ENCODE assay signal across 8 mouse cellular contexts in genomic region chr4:124695786-124696516, GRCm38 (mm10). TPM values are rescaled to one million over a fixed set of nuclear protein-coding genes. Genes with fewer than 3 reads are reported as not detected.
DNase-seq lines count a peak whose midpoint lies in the region; ATAC-seq and TF ChIP-seq lines count a peak whose summit lies in the region.

No protein-coding gene starts in this region.

- DNase-seq in heart, postnatal 36 days: no peak
- peak; percentile 16 for DNase-seq in kidney, postnatal 10 days
- DNase-seq in lung, postnatal 25 days (ENCODE audit: low spot score): no peak
- no peak for DNase-seq in MN1 (ENCODE audit: low spot score)
- no peak for DNase-seq in lung, adult 2 months

- ATAC-seq in heart, embryonic 13.5 days (ENCODE audit: extremely low read depth, insufficient number of reproducible peaks, low FRiP score, low TSS enrichment): no peak
- ATAC-seq in stomach, embryonic 15.5 days (ENCODE audit: insufficient read depth, low FRiP score, low read depth): no peak

- H3K36me3 ChIP-seq in heart, embryonic 13.5 days: no peaks in the 10 kb centered on the region
- H3K36me3 ChIP-seq in stomach, embryonic 15.5 days: no peaks in the 10 kb centered on the region

- H3K9ac ChIP-seq in heart, embryonic 13.5 days: peak overlapping the region; percentile 33
- H3K9ac ChIP-seq in stomach, embryonic 15.5 days: no peak overlapping the region

- TF ChIP-seq CTCF in bone marrow macrophage, adult 2 months (IDR thresholded peaks at IDR 0.05; ENCODE audit: low read depth, low read length): no peak
- no peak for TF ChIP-seq CTCF in lung, adult 2 months (IDR thresholded peaks at IDR 0.05; ENCODE audit: insufficient read depth, low read length)

- H3K4me2 ChIP-seq in heart, embryonic 13.5 days: peak overlapping the region; percentile 22
- peak overlapping the region; percentile 39 for H3K4me2 ChIP-seq in stomach, embryonic 15.5 days

- peaks cover 13% of the 10 kb centered on the region for H3K27me3 ChIP-seq in heart, embryonic 13.5 days (replicated peaks)
- H3K27me3 ChIP-seq in stomach, embryonic 15.5 days (replicated peaks): no peaks in the 10 kb centered on the region

- H3K9me3 ChIP-seq in heart, embryonic 13.5 days: no peaks in the 10 kb centered on the region
- H3K9me3 ChIP-seq in stomach, embryonic 15.5 days: no peaks in the 10 kb centered on the region

- no peak for TF ChIP-seq POLR2A in bone marrow macrophage, adult 2 months (IDR thresholded peaks at IDR 0.05; ENCODE audit: borderline replicate concordance, low read depth, low read length)
- no peak for TF ChIP-seq POLR2A in lung, adult 2 months (IDR thresholded peaks at IDR 0.05; ENCODE audit: borderline replicate concordance, extremely low read depth, low read depth, low read length)

- no peak overlapping the region for H3K27ac ChIP-seq in heart, embryonic 13.5 days (replicated peaks)
- H3K27ac ChIP-seq in bone marrow macrophage, adult 2 months (ENCODE audit: insufficient read depth, low read depth, low read length): peak overlapping the region; percentile 82
- H3K27ac ChIP-seq in stomach, embryonic 15.5 days: peak overlapping the region; percentile 21; the same call in 1 of the 2 replicates

- 17% methylated on average over 18 of the region's 18 CpGs for WGBS in heart, embryonic 13.5 days
- 14% methylated on average over 18 of the region's 18 CpGs for WGBS in stomach, embryonic 15.5 days
- WGBS in lung, adult 2 months: 18% methylated on average over 18 of the region's 18 CpGs

- H3K4me1 ChIP-seq in heart, embryonic 13.5 days: peaks cover 32% of the 10 kb centered on the region
- peaks cover 40% of the 10 kb centered on the region for H3K4me1 ChIP-seq in bone marrow macrophage, adult 2 months (ENCODE audit: control insufficient read depth, insufficient read depth, low read length)
- peaks cover 18% of the 10 kb centered on the region; the same call in 1 of the 2 replicates for H3K4me1 ChIP-seq in stomach, embryonic 15.5 days
- peaks cover 3% of the 10 kb centered on the region for H3K4me1 ChIP-seq in lung, adult 2 months (ENCODE audit: control insufficient read depth, insufficient read depth, low read length)

- H3K4me3 ChIP-seq in heart, embryonic 13.5 days: peak overlapping the region; percentile 8; the same call in 1 of the 2 replicates
- H3K4me3 ChIP-seq in bone marrow macrophage, adult 2 months (ENCODE audit: insufficient read depth, low read length): peak overlapping the region; percentile 58
- peak overlapping the region; percentile 11; the same call in 1 of the 2 replicates for H3K4me3 ChIP-seq in stomach, embryonic 15.5 days (replicated peaks)
- H3K4me3 ChIP-seq in lung, adult 2 months (replicated peaks; ENCODE audit: extremely low read depth, low read depth, low read length): no peak overlapping the region

- intact Hi-C loops in heart, postnatal 36 days (cut with DNase I): loop anchor here (5.0 kb wide), 1 partner anchor 156 kb away; the partner anchor contains the start of genes 1110065P20Rik and Yrdc

RNA-seq across cellular contexts. Expression of gene Utp11, which starts 2.6 kb away (rescaled TPM):
- 48.9 and 50.6 TPM in 2 replicates for polyA plus RNA-seq in heart, embryonic 13.5 days (2015; fragmentation: Nextera tagmentation; extraction: Ambion mirVana)
- 10 to 100 TPM; 12.1 to 14.0 TPM for total RNA-seq in heart, postnatal 36 days (2021)
- polyA plus RNA-seq in bone marrow macrophage, adult 2 months (2012; ENCODE audit: insufficient read depth, insufficient read length, missing spikeins): 45.8 and 49.4 TPM in 2 replicates
- polyA plus RNA-seq in stomach, embryonic 15.5 days (2015; fragmentation: Nextera tagmentation; extraction: Ambion mirVana): 79.4 and 82.1 TPM in 2 replicates
- polyA plus RNA-seq in lung, adult 2 months (2012; rRNA removed): 4.4 and 7.2 TPM in 2 replicates

RNA-seq across cellular contexts. Expression of gene Fhl3, which starts 4.5 kb away (rescaled TPM):
- 6.7 and 7.4 TPM in 2 replicates for polyA plus RNA-seq in heart, embryonic 13.5 days (2015; fragmentation: Nextera tagmentation; extraction: Ambion mirVana)
- 10 to 100 TPM; 12.9 to 13.7 TPM for total RNA-seq in heart, postnatal 36 days (2021)
- 149 and 167 TPM in 2 replicates for polyA plus RNA-seq in bone marrow macrophage, adult 2 months (2012; ENCODE audit: insufficient read depth, insufficient read length, missing spikeins)
- polyA plus RNA-seq in stomach, embryonic 15.5 days (2015; fragmentation: Nextera tagmentation; extraction: Ambion mirVana): 12.3 and 14.2 TPM in 2 replicates
- 15.1 and 36.7 TPM in 2 replicates for polyA plus RNA-seq in lung, adult 2 months (2012; rRNA removed)

RNA-seq across cellular contexts. Expression of gene Sf3a3, which starts 18.6 kb away (rescaled TPM):
- polyA plus RNA-seq in heart, embryonic 13.5 days (2015; fragmentation: Nextera tagmentation; extraction: Ambion mirVana): 92.4 and 96.2 TPM in 2 replicates
- total RNA-seq in heart, postnatal 36 days (2021): 10 to 100 TPM; 18.1 to 18.2 TPM
- polyA plus RNA-seq in bone marrow macrophage, adult 2 months (2012; ENCODE audit: insufficient read depth, insufficient read length, missing spikeins): 44.4 and 47.6 TPM in 2 replicates
- polyA plus RNA-seq in stomach, embryonic 15.5 days (2015; fragmentation: Nextera tagmentation; extraction: Ambion mirVana): 133 and 140 TPM in 2 replicates
- 8.1 and 11.5 TPM in 2 replicates for polyA plus RNA-seq in lung, adult 2 months (2012; rRNA removed)

RNA-seq across cellular contexts. Expression of gene Pou3f1, which starts 39.3 kb away (rescaled TPM):
- 0.15 and 0.28 TPM in 2 replicates for polyA plus RNA-seq in heart, embryonic 13.5 days (2015; fragmentation: Nextera tagmentation; extraction: Ambion mirVana)
- under 1 TPM; 0.11 to 0.16 TPM for total RNA-seq in heart, postnatal 36 days (2021)
- polyA plus RNA-seq in bone marrow macrophage, adult 2 months (2012; ENCODE audit: insufficient read depth, insufficient read length, missing spikeins): not detected in 2 replicates
- 0.14 TPM in 2 replicates for polyA plus RNA-seq in stomach, embryonic 15.5 days (2015; fragmentation: Nextera tagmentation; extraction: Ambion mirVana)
- polyA plus RNA-seq in lung, adult 2 months (2012; rRNA removed): 0.16 and 0.22 TPM in 2 replicates

RNA-seq across cellular contexts. Expression of gene Inpp5b, which starts 45.7 kb away (rescaled TPM):
- polyA plus RNA-seq in heart, embryonic 13.5 days (2015; fragmentation: Nextera tagmentation; extraction: Ambion mirVana): 14.1 and 17.6 TPM in 2 replicates
- 10 to 100 TPM in 1 of 2 experiments, 1 to 10 TPM in 1; 8.6 to 11.7 TPM for total RNA-seq in heart, postnatal 36 days (2021)
- 29.4 and 33.8 TPM in 2 replicates for polyA plus RNA-seq in bone marrow macrophage, adult 2 months (2012; ENCODE audit: insufficient read depth, insufficient read length, missing spikeins)
- 27.1 and 31.6 TPM in 2 replicates for polyA plus RNA-seq in stomach, embryonic 15.5 days (2015; fragmentation: Nextera tagmentation; extraction: Ambion mirVana)
- 62.1 and 93.3 TPM in 2 replicates for polyA plus RNA-seq in lung, adult 2 months (2012; rRNA removed)
